Mouse (Mus musculus): ENCODE measurements around the gene H2al1a.

- TF ChIP-seq CTCF (IDR thresholded peaks at IDR 0.05; ENCODE audit: borderline replicate concordance, control insufficient read depth, extremely low read depth, insufficient read depth, low read length, poor library complexity) = no peak
- no peak for TF ChIP-seq POLR2A (IDR thresholded peaks at IDR 0.05; ENCODE audit: control insufficient read depth, extremely low read depth, insufficient read depth, low read length, poor library complexity)
Observed at GRCm38 (mm10) chrX:11267791-11268190, 31.3 kb upstream of the H2al1a start.

Measured in thymus, adult 2 months (tissue).